Mouse (Mus musculus) brain, embryonic 18.5 days (tissue): Measurements from ENCODE around the gene Brd9.
A peak's percentile ranks its signal among the peaks of the same experiment; 100 is the strongest.

ENCODE experiments used
- DNase-seq: peaks from one replicate; pipeline ENCODE4 v3.0.0-alpha.2; 2012; ENCODE audit warnings: low read depth, low spot score

The Brd9 gene

DNA sequence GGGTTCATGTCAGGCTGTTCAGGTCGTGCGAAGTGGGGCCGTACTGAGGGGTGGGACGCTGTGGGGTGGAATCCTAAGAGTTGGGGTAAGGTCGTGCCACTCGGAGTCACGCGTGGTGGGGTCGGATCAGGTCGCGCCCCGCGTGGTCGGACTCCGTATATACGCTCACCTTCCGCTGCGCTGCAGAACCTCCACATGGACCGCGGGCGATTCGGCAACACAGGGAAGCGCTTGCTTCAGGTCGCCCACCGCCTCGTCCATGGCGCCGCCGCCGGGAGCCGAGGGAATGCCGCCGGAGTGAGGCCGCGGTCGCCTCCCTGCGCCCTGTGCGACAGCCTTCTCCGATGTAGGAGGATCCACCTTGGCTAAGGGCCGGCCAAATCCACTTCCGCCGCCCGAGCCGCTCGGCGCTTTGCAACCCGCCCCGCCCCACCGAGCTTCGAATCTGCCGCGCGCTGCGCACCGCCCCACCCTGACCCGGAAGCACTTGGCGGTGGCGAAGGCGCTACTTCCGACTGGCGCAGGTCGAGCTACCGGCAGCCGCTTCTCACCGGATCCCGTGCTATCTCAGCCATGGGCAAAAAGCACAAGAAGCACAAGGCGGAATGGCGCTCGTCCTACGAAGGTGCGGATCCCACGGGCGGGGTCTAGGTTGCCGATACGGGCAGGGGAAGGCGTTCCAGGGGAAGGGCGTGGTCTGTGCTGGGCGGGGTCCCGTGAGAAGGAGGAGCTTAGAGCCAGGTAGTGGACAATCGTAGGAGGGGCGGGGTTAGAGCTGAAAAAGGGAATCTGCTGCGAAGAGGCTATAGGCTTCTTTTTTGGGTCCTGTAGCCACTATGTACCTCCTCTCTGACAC is at the start of gene Brd9, which contains the start of gene Trip13:
Brd9 (plus strand) TSS at position 491 of the 856 bp plus-strand sequence.
Trip13 (minus strand) TSS at position 464 of the 856 bp plus-strand sequence.
- peak; percentile 71 for DNase-seq

DNA sequence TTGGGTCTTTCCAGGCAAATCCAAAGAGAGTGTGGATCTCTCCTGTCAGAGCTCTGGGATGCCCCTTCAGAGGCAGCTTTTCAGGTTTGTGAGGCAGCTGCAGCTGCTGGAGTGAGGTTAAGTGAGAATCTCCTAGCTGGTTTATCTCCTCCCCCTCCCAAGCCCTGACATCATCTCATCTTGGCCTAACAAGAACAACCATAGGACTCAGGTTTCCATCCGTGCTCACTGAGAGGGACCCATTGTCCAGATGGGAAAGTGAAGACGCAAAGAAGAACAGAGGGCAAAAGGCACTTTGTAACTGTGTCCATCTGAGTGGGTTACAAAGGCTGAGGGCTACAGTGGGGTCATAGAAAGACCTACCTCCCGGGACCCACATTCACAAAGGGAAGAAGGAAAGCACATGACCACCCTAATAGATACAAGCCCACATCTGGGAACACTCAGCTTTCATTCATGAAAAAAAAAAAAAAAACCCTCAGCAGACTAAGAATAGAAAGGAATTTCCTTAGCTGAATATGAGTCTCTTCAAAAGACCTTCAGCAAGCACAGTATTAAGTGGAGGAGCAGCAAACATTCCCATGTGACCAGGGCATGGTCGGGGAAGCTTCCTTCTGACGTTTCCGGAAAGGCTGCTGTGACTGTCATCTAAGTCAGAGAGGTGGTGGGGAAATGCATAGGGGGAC is 45.0 kb upstream of the Brd9 start:
- no peak for DNase-seq

DNA sequence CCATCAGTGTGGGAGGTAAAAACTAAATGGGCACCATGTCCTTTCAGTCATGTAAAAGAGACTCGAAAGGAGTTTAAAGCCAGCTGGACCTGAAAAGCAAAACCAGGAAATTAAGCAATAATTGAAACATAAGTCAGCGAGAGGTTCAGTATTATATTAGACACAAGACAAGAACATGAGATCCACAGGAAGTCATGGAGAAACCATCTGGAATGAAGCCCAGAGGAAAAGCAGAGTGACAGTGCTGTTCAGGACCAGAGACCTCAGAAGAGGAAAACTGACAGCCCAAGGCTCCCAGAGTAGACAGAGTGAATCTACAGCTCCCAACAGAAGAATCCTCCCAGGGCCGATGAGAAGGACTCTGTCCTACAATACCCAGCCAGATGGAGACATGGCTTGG is 40.0 kb upstream of the Brd9 start:
- DNase-seq, result no peak

DNA sequence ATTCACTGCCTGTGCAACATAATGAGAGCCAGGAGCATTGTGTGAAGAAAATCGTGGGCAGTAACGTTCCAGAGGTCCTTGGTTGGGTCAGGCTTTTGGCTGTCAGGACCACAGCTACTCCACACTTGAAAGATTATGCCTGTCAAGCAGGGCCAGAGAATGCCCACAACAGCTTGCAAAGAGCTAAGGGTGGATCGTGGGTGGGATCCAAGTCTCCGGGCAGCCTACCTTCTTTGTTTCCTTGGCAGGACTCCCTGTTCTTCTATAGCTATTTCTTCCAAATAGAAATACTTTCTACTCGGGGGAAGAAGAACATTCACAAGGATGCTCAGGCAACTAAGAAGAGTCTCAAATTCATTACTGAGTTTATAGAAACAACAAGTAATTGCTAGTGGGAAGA is 30.5 kb upstream of the Brd9 start:
- no peak for DNase-seq

DNA sequence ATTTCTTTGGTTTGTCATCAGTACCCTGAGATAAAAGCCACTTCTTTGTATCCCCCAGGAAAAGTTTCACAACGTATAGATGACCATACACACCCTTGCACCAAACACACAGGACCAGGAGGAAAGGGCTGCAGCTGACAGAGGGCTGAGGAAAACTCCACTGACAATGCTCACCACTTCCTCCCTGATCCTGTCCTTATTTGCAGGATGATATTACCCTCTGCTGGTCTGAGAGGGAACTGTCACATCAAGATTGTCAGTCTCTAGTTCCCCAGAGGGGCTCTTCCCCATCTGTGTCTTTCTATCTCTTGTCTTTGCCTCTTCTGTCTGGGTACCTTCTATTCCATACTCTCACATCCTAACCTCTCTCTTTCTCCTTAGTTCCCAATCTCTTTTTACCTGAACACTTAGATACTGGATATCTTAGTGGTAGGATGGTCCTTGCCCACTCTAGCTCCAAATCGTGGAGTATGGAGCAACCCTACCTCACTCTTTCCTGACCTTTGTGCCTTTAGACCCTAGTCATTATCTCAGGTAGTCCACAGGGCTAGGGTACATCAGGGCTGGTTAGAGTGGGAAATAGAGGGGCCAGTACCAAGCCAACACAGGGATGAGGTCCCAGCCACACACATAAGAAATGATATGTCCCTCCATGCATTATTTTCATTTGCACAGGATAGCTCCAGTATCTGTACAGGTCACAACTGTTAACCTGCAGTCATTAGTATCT is 29.8 kb upstream of the Brd9 start:
- peak; percentile 16 for DNase-seq

DNA sequence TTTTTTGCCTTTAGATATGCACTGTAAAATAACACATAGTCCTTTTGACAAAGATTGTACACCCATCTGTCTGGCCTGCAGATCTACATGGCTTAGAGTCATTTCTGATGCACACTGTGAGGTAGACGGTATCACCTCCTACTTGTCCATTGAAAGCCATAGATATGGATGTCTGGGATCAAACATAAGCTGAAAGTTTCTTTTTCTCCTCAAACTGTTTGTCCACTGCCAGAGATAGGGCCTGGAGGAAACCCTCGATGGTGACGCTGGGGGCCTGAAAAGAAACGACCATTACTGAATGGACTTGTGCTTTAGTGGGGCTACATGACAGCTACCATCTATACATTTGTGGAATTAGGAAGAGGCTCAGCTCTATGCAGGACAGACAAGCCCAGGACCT is 24.5 kb upstream of the Brd9 start:
- DNase-seq, result no peak

DNA sequence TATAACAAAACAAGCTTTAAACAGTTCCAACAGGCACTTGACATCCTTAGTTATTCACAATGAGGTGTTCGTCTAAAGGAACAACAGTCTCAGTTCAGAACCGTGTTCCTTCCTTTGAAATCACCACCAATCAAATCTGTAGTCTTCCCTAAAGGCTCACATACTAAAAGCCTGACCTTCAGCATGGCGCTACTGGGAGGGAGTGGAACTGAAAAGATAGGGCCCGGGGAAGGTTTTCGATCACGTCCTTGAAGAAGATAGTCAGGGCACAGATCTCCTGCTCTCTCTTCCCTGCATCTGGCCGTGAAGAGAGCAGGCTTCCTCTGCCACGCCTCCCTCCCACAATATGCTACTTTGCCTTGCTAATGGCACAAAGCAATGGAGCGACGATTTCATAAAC is 5.4 kb upstream of the Brd9 start:
- no peak for DNase-seq

DNA sequence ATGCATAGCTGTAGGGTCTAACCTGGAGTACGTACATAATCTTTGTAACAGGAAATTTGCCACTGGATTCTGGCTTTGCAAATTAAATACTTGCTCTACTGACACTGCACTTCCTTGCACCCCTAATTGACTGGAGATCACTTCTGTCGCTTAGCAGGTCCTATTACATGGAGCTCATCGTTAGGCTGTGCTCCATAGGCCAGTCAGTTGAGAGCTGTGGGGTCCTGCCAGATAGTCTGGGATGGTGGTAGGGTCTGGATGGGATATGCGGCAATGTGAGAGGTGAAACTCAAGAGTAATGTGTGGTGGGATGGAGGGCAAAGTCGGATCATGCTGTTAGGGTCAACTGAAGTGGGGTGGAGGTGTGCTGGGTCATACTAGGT is 682 bp upstream of the Brd9 start:
- DNase-seq, result no peak

DNA sequence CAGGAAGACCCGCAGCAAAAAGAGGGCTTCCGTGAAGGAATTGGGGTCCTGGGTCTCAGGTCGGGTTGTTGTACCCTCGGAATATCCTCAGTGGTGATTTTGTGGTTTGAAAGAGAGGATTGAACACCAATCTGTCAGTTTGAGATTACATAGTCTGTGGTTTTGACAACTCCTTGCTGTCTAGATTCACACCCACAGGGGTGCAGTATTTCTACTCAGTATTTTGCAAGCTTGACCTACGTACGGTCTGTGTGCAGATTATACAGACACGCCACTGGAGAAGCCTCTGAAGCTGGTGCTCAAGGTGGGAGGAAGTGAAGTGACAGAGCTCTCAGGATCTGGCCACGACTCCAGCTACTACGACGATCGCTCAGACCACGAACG is 558 bp downstream of the Brd9 start:
- DNase-seq, result no peak

DNA sequence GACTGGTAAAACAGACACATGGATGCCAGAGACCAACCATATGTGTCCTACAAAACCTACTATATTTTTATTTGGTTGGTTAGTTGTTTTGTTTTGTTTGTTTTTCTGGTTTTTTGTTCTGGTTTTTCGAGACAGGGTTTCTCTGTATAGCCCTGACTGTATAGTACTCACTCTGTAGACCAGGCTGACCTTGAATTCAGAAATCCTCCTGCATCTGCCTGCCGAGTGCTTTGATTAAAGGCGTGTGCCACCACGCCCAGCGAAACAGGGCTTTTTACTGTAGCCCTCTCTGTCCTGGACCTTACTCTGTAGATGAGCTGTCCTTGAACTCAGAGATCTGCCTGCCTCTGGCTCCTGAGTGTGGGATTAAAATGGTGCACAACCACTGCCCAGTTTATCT is 1.5 kb downstream of the Brd9 start:
- no peak for DNase-seq

DNA sequence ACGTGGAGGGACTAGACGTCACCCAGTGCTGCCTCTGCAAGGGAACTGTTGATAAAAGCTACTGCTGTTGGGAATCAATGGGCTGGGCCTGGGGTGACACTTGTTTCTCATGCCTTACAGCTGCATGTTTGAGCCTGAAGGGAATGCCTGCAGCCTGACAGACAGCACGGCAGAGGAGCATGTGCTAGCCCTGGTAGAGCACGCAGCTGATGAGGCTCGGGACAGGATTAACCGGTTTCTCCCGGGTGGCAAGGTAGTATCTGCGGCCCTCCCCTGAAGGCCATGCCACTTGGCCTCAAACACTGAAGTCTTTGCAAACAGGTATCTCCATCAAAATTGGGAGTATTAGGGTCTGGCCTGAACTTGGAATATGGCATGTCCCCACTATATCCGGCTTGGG is 7.0 kb downstream of the Brd9 start:
- no peak for DNase-seq

DNA sequence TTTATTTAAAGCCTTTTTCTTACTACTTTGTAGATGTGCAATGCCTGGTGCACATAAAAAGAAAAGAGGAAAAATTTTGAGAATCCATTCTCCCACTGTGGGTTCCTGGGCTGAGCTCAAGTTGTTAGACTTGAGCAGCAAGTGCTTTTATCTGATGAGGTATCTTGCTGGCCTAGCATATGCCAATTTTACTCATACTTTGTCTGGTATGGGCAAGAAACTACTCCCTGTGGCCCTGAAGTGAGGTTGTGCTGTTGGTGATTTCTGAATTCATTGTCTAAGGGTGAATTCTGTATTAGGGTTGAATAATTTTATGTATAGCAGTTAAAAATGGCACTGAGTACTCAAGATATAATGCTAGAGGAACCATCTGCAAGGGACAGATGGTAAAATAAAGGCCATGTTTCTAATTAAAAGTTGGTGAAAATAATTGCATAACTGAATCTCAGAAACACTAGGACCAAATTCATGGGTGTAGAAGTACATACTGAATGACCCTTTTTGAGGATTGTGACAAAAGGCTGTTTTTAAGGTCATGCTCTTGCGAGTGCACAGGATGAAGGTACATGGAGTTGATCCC is 16.0 kb downstream of the Brd9 start:
- no peak for DNase-seq

DNA sequence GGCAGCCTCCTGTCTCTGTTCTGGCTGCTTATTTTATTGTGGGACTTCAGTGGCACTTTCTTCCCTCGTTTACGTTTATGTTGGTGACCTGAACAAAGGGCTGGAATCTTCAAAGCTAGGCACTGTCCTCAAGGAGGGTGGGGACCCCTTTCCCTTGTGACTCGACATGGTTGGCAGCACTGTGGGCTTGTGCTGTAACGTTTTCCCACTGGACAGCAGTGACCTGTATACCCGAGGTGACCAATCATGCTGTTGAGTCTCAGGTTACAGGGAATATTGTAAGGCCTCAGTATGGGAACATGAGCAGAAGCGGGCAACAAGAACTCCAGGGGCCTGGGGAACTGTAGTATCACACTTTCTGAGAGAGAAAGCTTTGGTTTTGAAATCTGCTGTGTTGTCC is 17.1 kb downstream of the Brd9 start:
- DNase-seq, result no peak

DNA sequence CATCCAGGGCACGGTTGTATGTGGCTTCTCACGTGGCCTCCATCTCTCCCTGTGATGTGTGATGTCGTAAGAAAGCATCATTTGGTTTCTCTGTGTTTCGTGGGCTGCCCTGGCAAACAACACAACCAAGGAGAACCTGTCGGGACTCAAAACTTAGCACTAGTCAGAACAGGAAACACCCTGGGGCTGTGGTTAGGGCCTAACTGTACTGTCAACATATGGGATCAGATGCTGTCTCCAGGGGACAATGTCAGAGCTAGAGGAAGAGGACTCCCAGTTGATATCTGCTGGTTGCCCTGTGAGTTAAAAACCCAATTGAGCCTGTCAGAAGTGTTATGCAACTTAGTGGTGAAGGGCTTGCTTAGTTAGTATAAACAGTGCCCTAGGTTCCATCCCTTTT is 17.9 kb downstream of the Brd9 start:
- no peak for DNase-seq

DNA sequence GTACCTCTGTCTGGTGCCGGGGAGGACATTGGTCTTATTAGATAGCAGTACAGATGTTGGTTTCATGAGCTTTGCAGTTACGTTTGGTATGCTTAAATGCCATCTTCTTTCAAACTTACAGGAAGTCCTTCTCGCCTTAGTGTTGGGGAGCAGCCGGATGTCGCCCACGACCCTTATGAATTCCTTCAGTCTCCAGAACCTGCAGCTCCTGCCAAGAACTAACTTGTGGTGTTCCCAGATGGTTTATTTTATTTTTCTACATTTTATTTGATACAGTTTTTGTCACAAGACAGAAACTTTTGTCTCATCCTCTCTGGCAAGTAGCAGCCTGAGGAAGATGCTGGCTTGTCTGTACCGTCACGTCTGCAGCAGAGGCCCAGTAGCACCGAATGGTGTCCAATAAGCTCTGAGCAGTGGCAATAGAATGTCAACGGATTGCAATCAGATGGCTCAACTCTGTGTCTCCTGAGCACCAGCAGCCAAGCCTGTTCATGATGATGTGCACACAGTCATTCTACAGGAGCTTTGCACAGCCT is 22.6 kb downstream of the Brd9 start:
- DNase-seq, result no peak

DNA sequence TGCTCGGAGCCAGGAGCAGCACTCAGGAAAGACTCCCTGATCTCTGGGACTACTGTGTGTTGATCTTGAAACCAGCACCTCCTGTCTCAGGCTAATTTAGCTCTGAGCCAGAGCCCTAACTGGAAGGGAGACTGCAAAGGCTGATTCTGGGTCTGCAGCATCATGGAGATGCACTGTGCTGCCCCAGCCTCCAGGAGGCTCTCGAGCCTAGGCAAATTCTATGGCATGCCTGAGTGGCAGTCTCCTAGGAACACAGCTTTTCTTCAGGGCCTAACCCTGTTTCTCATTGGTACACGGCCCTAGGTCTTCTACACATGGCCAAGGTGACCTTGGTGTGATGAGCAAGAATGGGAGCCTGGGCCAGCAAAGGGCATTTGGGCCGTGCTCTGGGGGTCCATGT is 23.6 kb downstream of the Brd9 start:
- DNase-seq, result no peak

DNA sequence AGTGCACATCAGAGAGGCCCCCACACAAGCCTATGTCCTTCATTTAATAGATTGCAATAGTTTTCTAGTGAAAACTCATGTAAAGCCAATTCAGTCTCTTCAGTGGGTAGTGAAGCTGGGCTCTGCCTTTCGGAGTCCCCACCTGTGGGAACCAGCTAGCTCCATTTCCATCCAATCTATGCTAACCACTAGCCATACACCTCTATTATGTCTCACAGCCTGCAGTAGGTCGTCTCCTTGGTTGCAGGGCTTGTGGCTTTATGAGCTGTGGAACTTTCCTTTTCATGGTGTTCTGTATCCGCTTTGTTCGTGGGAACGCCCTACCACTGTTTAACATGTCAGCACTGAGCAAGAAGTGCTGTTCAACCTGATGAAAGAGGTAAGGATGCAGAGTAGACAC is 25.9 kb downstream of the Brd9 start, which contains the start of gene Zdhhc11:
Zdhhc11 (plus strand) TSS at position 301 of the 400 bp plus-strand sequence.
- no peak for DNase-seq

DNA sequence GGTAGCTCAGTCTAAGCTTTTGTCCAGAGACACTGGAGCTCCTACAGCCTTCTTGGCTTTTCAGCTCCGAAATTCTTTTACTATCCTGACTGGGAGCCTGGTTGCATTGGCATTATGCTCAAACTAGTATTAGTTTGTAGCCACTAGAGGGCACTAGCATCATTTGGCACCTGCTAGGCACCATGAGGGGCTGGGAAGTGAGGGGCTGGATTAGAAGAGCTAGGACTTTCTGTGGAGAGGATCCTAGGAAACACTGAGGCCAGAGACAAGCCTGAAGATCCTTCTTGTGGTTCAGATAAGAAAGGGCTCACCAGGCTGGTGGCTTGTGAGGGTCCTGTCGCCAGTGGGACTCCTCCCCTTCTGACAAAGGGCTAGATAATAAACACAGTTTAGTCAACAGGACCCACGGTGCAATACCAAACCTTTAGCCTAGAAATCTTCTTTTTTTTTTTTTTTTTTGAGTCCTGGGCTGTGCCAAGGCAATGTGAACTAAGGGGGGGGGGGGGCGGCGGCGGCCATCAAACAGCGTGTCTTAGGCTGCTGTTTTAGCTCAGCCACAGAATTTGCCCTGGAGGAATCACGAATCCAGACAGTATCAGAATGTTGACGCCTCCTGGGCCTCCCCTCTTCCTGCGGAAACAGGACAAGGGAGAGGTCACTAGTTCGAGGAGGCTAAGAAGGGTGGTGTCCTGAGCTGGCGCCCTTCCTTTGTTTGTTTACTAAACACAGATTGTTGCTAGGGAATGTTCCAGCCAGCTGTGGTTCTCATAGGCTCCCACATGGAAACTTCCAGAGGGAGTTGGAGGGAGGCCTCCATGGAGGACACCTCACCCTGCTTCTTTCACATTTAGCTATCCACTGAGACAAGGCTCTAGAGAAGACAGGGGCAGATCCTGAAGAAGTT is 33.2 kb downstream of the Brd9 start:
- peak; percentile 50 for DNase-seq

DNA sequence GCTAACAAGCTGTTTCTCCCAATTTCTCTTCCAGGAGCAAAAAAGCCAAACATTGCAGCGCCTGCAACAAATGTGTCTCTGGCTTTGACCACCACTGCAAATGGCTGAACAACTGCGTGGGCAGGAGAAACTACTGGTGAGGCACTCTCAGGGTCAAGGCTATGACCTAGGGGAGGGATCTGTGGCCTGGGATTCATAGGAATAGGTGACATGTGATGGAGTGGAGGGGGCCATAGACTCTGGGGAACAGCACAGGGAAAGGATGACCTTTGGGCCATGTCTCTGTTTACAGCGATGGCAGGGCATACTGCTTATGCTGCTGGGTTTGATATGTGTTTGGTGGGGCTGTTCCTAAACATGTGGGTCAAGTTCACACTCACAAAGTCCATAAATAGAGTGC is 36.9 kb downstream of the Brd9 start:
- no peak for DNase-seq

DNA sequence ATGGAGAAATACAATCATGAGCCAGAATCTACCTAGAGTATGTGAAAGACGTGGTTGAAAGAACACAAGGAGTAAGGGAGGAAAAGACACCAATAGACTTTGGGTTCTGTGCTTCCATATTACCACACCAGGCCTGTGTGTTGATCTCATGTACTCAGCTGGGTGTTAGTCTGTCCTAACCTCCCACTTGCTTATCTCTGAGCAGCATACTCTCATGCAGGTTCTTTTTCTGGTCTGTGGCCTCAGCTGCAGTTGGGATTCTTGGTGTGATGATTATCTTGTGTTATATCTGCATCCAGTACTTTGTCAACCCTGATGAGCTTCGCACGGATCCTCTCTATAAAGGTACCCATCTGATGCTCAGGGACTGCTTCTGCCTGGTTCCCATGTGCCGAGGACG is 39.3 kb downstream of the Brd9 start:
- DNase-seq, result no peak

DNA sequence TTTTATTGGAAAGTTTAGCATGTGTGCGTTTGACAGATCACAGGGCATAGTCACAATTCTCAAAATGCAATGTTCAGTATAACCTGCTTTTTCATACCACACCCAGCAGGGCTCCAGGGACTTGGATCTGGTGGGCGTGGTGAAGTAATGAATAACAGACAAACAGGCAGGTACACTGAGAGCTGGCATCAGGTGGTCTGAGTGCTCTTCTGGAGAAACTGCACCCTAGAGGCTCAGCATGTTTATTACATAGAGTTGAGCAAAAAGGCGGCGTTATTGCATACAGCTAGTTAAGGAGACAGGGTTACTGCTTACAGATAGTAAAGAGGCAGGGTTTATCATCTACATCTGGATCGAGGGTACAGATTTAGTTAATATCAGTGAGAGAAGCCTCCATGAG is 52.7 kb downstream of the Brd9 start:
- no peak for DNase-seq
